Mouse (Mus musculus): Measurements from ENCODE around the gene Nrxn1. TPM values are rescaled to one million over a fixed set of nuclear protein-coding genes. Genes with fewer than 3 reads are reported as not detected.

Nrxn1 gene
- polyA plus RNA-seq, 2 experiments: 6.3 to 12.2 TPM

DNA sequence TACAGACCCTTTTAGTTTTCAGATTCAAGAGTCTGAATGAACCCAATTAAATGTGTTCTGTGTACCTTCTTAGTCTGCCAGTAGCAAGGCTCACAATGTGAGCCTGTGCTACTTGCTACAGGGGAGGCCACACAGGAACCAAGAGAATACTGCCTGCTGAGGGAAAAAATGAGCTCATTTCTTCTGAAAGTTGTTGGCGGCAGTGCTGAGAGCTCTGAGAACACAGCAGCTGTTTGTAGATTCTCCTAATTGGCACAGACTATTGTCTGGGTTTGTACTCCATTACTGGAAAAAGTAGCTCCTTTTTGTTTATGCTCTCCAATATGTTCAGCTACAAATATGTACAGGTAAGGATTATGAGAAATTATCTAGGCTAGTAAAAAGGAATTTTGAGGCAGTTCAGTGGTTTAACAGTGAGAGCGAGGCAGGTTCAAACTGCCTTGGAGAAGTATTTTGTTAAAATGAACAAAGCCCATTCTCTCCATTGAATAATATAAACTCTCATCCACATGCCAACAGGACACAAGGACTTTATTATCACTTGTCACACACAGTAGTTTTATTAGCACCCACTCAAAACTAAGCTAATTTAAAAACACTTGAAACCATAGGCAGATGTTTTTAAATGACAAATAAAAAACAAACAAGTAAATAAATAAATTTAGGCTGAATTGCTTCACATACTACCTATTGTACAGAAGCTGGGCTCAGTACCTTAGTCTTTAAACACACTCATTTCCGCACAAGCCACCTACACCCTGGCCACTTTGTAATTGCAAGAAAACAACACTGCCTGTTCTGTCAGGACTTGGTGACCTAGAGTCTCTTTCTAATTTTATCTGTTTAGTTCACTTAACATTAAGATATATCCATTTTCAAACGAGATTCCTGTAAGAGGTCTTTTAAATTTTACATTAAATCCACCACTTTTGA lies 200.3 kb downstream of the Nrxn1 start:
- 36% methylated on average over 4 of the region's 4 CpGs for WGBS
- no peaks in the 10 kb centered on the region for H3K36me3 ChIP-seq (ENCODE audit: control insufficient read depth, insufficient read depth, low read length)
- H3K9ac ChIP-seq (ENCODE audit: low read depth, low read length, severe bottlenecking): no peak overlapping the region
- DNase-seq (ENCODE audit: low spot score) (peak; percentile 67), ATAC-seq (ENCODE audit: low FRiP score, low read depth) (no peak)
- H3K27me3 ChIP-seq (ENCODE audit: control insufficient read depth, insufficient read depth, low read length): no peaks in the 10 kb centered on the region
- H3K4me1 ChIP-seq (ENCODE audit: control insufficient read depth, insufficient read depth, low read length): 0 out of 2 replicates have a peak, but pooled peaks cover 3% of the 10 kb centered on the region
- peak overlapping the region; percentile 34; the same call in 1 of the 2 replicates for H3K27ac ChIP-seq (replicated peaks; ENCODE audit: low read depth, low read length)
- H3K4me3 ChIP-seq (replicated peaks; ENCODE audit: low read length): no peak overlapping the region
- TF ChIP-seq POLR2A (IDR thresholded peaks at IDR 0.05; ENCODE audit: borderline replicate concordance, extremely low read depth, insufficient read depth, insufficient read length): no peak
- no peaks in the 10 kb centered on the region for H3K9me3 ChIP-seq (ENCODE audit: control insufficient read depth, low read length)
- no peak overlapping the region for H3K4me2 ChIP-seq (replicated peaks; ENCODE audit: low read depth, low read length, severe bottlenecking)

DNA sequence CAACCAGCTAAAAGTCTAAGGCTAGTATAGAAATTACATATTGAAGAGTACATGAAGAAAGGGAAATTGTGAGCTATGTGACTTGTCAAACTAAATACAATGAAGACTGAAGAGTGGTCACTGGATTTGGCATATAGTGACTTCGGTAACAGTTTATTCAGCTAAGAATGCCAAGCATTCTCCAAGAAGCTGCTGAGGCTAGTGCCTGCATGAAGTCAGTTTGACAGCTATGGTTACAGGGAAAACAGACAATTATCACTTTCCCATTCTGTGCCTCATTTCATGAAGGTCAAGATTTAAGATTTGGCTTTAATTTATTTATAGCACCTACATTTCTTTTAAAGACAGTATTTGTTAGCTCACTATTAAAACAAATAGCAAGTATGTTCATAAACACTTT lies 201.2 kb downstream of the Nrxn1 start:
- DNase-seq (ENCODE audit: low spot score) (no peak), ATAC-seq (ENCODE audit: low FRiP score, low read depth) (no peak)
- Histone ChIP-seq H3K9ac (ENCODE audit: low read depth, low read length, severe bottlenecking) (no peak overlapping the region), H3K27me3 (ENCODE audit: control insufficient read depth, insufficient read depth, low read length) (no peaks in the 10 kb centered on the region), H3K4me1 (ENCODE audit: control insufficient read depth, insufficient read depth, low read length) (0 out of 2 replicates have a peak, but pooled peaks cover 3% of the 10 kb centered on the region), H3K27ac (replicated peaks; ENCODE audit: low read depth, low read length) (no peak overlapping the region), H3K9me3 (ENCODE audit: control insufficient read depth, low read length) (no peaks in the 10 kb centered on the region), H3K4me2 (replicated peaks; ENCODE audit: low read depth, low read length, severe bottlenecking) (no peak overlapping the region), H3K4me3 (replicated peaks; ENCODE audit: low read length) (no peak overlapping the region), H3K36me3 (ENCODE audit: control insufficient read depth, insufficient read depth, low read length) (no peaks in the 10 kb centered on the region)
- no peak for TF ChIP-seq POLR2A (IDR thresholded peaks at IDR 0.05; ENCODE audit: borderline replicate concordance, extremely low read depth, insufficient read depth, insufficient read length)
- 50% methylated on average over 1 of the region's 1 CpGs for WGBS

DNA sequence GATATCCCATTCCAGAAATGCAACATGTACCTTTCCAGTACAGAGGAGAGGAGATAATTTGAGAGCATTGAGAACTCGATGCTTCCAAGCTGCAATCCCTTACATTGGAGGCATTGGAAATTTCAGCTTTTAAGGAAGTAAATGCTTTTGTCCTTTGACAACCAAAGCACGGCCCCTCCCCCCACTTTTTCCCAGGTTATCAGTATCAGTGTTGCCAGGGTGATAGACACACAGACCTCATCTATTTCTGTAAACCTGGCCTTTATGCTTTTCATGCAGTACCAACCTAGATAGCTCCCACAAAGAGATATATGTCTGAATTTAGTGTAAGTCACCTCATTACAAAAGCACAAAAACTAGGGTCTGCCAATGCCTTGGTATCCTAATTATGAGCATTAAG lies 235.6 kb downstream of the Nrxn1 start:
- Histone ChIP-seq H3K27ac (replicated peaks; ENCODE audit: low read depth, low read length) (no peak overlapping the region), H3K4me1 (ENCODE audit: control insufficient read depth, insufficient read depth, low read length) (no peaks in the 10 kb centered on the region), H3K27me3 (ENCODE audit: control insufficient read depth, insufficient read depth, low read length) (no peaks in the 10 kb centered on the region), H3K9me3 (ENCODE audit: control insufficient read depth, low read length) (no peaks in the 10 kb centered on the region), H3K4me2 (replicated peaks; ENCODE audit: low read depth, low read length, severe bottlenecking) (no peak overlapping the region), H3K9ac (ENCODE audit: low read depth, low read length, severe bottlenecking) (no peak overlapping the region), H3K4me3 (replicated peaks; ENCODE audit: low read length) (no peak overlapping the region), H3K36me3 (ENCODE audit: control insufficient read depth, insufficient read depth, low read length) (no peaks in the 10 kb centered on the region)
- TF ChIP-seq POLR2A (IDR thresholded peaks at IDR 0.05; ENCODE audit: borderline replicate concordance, extremely low read depth, insufficient read depth, insufficient read length): no peak
- ATAC-seq (ENCODE audit: low FRiP score, low read depth) (no peak), DNase-seq (ENCODE audit: low spot score) (no peak)
- 76% methylated on average over 2 of the region's 2 CpGs for WGBS

DNA sequence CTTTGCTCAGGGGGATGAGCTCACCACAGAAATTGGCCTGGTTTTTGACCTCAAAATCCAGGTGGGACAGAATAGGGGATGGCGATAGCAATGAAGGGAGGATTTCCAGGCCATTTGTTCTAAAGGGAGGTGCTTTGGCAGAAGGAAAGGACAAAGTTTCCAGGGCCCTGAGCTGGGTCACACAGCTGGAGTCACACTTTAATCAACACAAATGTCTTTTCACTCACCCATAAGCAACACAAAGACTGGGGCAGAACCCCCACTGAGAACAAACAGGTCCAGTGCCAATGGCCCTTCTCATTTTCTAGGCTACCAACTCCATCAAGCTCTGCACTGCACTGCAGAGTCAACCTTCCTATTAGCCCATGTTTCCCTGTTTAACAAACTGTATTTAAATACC lies 249.0 kb downstream of the Nrxn1 start:
- Histone ChIP-seq H3K4me3 (replicated peaks; ENCODE audit: low read length) (no peak overlapping the region), H3K36me3 (ENCODE audit: control insufficient read depth, insufficient read depth, low read length) (no peaks in the 10 kb centered on the region), H3K9me3 (ENCODE audit: control insufficient read depth, low read length) (no peaks in the 10 kb centered on the region), H3K27ac (replicated peaks; ENCODE audit: low read depth, low read length) (no peak overlapping the region), H3K4me1 (ENCODE audit: control insufficient read depth, insufficient read depth, low read length) (no peaks in the 10 kb centered on the region), H3K4me2 (replicated peaks; ENCODE audit: low read depth, low read length, severe bottlenecking) (no peak overlapping the region), H3K27me3 (ENCODE audit: control insufficient read depth, insufficient read depth, low read length) (no peaks in the 10 kb centered on the region), H3K9ac (ENCODE audit: low read depth, low read length, severe bottlenecking) (no peak overlapping the region)
- ATAC-seq (ENCODE audit: low FRiP score, low read depth): no peak
- DNase-seq (ENCODE audit: low spot score): no peak
- 42% methylated on average over 1 of the region's 1 CpGs for WGBS
- TF ChIP-seq POLR2A (IDR thresholded peaks at IDR 0.05; ENCODE audit: borderline replicate concordance, extremely low read depth, insufficient read depth, insufficient read length): no peak

DNA sequence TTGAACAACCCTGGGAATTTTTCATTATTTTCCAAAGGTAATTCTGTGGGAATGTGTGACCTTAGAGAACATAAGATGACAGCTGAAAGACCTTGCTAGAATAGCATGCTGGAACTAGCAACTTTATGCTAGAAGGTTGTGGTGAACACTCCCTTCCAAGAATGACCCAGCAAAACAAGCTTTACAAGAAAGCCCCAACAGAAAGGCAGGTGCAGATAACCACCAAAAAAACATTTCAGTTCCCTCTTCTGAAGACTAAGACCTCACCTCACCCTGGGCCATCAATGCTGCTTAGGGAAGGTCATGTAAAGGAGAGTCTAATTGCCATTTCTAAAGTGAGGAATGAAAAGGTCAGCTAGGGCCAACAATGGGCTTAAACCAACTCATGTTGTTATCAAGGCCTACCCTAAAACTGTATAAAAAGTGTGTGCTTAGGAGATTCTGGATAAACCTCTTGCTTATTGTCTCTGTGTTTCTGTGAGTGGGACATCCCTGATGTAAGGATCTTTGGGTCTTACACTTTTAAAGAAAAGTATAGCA lies 249.7 kb downstream of the Nrxn1 start:
- DNase-seq (ENCODE audit: low spot score): no peak
- Histone ChIP-seq H3K4me3 (replicated peaks; ENCODE audit: low read length) (no peak overlapping the region), H3K4me2 (replicated peaks; ENCODE audit: low read depth, low read length, severe bottlenecking) (no peak overlapping the region)

More for the DNA sequence above, 249.7 kb downstream of the Nrxn1 start:
- H3K9me3 ChIP-seq (ENCODE audit: control insufficient read depth, low read length): no peaks in the 10 kb centered on the region
- no peak for TF ChIP-seq POLR2A (IDR thresholded peaks at IDR 0.05; ENCODE audit: borderline replicate concordance, extremely low read depth, insufficient read depth, insufficient read length)
- no peak for ATAC-seq (ENCODE audit: low FRiP score, low read depth)
- H3K4me1 ChIP-seq (ENCODE audit: control insufficient read depth, insufficient read depth, low read length): no peaks in the 10 kb centered on the region
- no peak overlapping the region for H3K27ac ChIP-seq (replicated peaks; ENCODE audit: low read depth, low read length)
- no peak overlapping the region for H3K9ac ChIP-seq (ENCODE audit: low read depth, low read length, severe bottlenecking)
- no peaks in the 10 kb centered on the region for H3K36me3 ChIP-seq (ENCODE audit: control insufficient read depth, insufficient read depth, low read length)
- no peaks in the 10 kb centered on the region for H3K27me3 ChIP-seq (ENCODE audit: control insufficient read depth, insufficient read depth, low read length)
